Mouse (Mus musculus) cerebellum, adult (tissue): ENCODE results near the gene Stac3.

Experiments used
- ATAC-seq: cut with Nextera tagmentation; 2 replicates; pipeline ENCODE4 v1.9.2; 2017; ENCODE audit warnings: mild to moderate bottlenecking, moderate library complexity, mixed read lengths; ENCODE audit not compliant: insufficient number of reproducible peaks, low FRiP score, low TSS enrichment

Stac3 gene

DNA sequence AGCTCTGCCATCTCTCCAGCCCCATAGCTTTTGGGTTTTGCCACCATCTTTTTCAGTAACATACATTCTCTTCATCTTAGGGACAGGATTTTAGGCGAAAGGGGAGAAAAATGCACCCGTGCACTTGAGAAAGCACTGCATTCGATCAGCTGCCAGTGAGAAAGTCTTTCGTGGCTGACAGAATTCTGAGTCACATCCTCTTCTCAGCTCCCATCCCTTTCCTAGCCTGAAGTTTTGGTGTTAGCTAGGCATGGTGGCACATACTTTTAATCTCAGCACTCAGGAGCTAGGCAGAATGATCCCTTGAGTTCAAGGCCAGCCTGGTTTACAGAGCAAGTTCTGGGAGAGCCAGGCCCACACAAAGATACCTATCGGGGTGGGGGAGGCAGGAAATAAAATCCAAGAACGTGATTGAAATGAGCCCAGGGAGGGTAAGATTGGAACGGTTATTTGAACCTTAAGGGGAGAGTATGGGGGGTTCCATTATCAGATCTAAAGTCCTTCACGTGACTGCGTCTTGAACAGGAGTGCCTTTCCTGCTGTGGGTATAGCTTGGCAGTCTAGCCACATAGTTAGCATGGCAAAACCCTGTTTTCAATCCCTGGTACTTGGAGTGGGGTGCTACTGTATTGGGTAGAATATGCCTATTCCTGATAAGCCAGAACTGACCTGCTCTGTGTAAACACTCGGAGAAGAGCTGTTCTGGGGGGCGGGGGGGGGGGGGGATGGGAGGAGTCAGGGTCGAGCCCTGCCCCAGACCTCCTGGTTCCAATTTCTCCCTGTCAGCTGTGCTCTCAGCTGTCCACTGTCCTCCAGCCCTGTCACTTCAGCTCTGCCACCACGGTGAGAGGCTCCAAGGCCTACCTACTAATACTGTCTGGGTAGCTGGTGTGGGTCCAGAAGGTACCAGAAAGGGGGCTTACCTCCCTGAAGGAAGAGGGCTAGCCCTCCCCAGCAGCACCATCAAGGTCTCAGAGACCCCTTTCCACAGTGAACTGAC, at the start of gene Stac3:
Gene Stac3 (plus strand): TSS at position 793 of the 1,000 bp plus-strand sequence.
- no peak for ATAC-seq

DNA sequence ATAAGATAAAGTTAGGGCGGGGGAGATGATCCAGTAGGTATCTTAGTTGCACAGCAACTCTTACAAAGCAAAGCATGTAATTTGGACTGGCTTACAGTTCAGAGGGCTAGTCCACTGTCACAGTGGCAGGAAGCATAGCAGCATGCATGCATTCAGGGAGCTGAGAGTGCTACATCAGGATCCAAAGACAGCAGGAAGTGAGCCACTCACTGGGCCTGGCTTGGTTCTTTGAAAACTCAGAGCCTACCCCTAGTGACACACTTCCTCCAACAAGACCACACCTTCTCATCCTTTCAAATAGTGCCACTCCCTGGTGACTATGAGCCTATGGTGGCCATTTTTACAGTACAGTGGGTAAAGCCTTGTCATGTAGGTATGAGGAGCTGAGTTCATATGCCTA, 47.8 kb upstream of the Stac3 start:
- no peak for ATAC-seq

DNA sequence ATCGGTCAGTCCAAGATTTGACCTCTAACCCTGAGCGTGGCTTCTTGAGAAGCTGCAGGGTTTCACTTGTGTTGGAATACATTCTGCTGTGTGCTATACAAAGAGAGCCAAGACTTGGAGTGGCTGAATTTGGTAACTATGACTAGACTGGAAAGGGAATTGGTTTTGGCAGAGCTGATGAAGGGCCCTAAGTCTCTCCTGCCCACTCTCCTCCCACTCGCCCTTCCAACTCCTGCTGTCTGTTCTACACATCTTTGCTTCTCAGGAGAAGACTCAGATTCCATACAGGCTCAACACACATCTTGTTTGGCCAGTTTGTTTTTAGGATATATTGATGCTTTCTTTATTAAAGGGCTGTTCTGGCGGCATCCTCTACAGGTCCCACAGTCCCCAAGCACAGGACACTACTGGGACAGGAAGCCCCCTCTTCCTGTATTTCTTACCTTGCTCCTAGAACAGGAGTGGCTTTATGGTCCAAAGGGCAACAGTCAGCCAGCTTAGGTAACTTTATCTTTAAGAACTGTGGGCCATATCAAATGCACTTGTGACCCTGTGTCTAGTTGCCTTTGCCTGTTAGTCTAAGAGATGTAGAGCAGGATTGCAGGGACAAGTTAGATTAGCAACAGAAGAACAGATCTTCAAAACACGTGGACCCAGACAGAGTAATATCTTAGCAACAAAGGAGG, 38.9 kb upstream of the Stac3 start:
- no peak for ATAC-seq

DNA sequence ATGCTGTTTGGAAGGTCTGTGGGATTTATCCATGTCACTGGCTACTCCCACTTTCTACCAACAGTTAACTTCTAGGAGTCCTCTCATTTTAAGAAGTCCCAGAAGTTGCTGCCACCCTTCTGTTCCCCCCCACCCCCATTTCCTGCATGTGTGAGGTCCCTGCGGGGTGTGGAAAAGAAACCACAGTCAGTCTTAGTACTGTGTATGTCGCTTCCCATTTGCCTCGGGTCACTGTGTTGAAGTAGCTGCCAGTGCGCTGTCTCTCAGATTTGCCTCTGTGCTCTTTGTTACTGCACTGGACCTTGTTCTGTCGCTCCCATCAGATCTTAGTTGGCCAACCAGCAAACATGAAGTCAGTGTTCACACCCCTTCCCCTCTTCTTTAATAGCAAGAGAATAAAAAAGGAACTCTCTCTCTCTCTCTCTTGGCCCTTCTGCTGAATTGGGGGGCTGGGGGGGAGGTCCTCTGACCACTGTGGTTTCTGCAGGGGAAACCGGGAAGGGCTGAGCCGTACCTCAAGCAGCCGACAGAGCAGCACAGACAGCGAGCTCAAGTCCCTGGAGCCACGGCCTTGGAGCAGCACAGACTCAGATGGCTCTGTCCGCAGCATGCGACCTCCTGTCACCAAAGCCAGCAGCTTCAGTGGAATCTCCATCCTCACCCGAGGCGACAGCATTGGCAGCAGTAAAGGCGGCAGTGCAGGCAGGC, 30.1 kb upstream of the Stac3 start:
- ATAC-seq = no peak

DNA sequence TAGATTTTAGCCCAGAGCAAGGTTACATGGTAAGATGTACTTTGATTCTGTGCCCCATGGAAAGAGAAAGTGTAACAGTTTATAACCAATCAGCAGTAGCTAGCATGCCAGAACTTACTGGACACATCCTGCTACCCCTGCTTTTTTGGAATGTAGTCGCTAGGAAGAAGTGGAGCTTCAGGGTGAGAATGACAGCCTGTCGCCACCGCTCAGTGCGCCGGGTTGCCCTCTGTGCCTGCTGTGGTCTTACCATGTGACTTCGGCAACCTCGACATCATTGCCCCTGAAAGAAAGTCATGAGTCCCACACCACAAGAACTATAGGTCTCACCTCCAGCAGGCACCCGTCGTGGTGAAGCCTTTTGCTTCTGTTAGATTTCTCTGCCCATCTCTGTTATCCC, 28.8 kb upstream of the Stac3 start:
- no peak for ATAC-seq

DNA sequence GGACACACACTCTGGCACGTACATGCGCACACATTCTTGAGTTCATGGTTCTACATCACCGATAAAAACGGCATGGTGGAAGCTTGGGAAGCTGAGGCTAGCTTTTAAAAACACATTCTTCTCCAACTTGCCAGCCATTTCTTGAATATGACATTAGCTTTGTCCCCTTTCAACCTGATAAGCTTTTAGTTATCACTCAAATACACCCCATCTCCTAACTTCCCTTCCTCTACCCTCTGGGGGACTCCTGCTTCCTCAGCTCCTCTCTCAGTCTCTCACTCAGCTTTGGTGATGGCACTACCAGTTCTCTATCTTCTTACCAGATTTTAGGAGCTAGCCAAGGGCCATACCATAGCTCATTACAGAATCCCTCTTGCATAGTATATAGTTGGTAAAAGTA, 26.3 kb upstream of the Stac3 start:
- no peak for ATAC-seq

DNA sequence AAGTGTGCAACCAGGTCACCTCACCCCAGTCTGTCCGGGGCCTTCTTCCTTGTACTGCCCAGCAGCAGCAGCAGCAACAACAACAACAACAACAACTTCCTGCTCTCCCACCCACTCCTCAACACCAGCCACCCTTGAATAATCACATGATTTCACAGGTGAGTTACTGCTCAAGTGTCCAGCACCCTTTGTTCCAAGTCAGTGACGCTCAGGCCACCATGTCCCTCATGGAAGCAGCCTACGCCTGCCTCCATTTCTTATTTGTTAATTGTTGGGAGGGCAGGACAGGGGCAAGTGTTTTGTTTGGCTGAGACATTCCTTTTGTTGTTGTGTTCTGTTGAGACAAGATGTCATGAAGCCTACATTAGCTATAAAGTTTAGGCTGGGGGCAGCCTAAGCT, 24.9 kb upstream of the Stac3 start:
- ATAC-seq = no peak

DNA sequence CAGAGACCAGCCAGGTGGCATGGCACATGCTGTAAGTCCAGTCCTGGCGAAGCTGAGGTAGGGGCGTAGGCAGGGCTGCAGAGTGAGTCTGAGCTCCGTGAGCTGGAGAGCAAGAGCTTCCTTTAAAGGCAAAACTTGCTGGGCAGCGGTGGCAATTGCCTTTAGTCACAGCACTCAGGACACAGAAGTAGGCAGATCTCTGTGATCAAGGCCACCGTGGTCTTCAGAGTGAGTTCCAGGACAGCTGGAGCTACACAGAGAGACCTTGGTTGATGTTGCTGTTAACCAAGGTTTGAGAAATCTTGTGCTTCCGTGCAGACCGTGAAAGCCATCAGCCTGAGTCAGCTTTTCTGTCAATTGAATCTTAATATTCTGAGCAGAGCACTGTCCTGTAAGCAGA, 24.2 kb upstream of the Stac3 start:
- ATAC-seq = no peak

DNA sequence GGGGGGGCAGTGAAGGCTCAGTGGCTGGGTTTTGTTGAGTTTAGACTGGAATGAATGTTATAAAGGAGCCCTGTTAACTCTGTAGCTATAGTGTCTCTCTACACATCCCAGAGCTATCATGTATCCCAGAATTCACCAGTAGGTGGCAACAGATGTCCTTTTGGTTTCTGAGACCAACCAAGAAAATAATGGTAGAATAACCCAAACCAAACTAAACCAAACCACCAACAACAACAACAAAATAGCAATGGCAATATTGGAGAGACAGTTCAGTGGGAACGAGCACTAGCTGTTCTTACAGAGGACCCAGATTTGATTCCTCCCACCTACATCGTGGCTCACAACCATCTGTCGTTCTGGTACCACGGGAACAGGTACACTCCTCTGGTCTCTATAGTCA, 22.4 kb upstream of the Stac3 start:
- no peak for ATAC-seq

DNA sequence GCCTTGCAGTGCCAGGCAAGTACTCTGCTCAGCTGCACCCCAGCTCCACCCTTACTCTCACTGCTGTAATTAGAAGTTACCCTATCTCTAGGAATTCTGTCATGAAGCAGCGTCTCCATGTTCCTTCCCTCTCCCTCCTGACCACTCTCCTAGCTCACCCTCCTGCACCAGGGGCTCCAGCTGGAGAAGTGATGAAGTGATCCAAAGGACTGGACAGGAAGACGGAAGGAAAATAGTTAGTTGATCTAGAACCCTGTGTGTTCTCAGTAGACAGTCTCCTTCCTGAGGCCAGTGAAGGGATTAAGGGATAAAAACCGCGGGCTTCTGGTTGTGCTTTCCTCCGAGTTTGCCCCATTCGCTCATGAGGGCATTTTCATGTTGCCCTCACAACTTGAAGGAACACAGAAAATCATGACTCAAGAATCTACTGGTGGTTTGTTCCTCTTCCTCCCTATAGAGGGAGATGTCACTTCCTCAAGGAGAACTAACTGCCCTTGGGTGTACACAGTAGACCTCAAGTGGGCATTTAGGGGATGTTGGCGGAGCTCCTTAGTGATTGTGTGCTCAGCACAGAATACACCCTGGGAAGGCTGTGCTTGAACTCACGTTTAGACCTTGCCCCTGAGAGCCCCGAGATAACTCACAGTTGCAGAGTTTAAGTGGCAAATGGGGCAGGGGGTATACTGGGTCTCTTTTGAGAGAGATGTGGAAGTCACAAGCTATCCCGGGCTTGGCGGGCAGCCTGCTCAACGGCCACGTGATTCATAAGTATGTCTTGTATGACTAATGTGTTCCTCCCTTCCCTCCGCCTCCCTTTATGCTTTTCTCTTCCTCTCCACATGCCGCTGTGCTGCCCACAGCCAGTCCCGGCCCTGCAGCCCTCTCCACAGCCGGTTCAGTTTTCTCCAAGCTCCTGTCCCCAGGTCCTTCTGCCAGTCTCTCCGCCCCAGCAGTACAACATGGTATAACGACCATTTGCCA, 20.4 kb upstream of the Stac3 start:
- no peak for ATAC-seq

DNA sequence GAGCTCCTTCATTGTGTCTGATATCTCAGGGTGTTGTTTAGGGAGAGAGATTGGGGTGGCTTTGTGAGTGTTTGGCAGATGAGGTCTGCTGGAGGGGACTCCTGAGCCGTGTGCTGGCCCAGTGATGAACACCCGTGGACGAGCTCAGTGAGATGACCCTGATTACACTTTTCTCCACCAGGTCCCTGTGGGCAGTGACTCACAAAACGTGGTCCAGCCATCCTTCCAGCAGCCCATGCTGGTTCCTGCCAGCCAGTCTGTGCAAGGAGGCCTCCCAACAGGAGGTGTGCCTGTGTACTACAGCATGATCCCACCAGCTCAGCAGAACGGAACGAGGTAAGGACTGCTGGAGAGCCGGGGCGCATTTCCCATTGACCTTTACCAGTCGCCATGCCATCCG, 16.3 kb upstream of the Stac3 start:
- ATAC-seq = no peak

DNA sequence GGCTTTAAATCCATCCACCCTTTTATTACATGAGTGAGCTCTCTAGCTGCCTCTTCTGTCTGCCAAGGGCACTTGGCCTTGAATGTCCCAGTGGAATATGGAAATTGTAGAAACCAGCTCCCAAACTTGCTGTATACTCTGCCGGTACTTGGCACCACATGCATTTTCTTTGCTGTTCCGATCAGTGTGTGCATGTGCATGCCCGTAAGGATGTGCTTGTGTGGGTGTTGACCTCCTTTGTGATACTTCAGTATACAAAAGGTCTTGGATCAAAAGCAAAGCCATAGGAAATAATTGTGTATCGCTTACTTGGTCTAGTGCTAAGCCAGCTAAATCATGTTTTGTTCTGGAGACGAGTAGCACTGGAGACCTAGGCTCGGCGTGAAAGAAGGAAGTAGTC, 12.6 kb upstream of the Stac3 start:
- ATAC-seq = no peak

DNA sequence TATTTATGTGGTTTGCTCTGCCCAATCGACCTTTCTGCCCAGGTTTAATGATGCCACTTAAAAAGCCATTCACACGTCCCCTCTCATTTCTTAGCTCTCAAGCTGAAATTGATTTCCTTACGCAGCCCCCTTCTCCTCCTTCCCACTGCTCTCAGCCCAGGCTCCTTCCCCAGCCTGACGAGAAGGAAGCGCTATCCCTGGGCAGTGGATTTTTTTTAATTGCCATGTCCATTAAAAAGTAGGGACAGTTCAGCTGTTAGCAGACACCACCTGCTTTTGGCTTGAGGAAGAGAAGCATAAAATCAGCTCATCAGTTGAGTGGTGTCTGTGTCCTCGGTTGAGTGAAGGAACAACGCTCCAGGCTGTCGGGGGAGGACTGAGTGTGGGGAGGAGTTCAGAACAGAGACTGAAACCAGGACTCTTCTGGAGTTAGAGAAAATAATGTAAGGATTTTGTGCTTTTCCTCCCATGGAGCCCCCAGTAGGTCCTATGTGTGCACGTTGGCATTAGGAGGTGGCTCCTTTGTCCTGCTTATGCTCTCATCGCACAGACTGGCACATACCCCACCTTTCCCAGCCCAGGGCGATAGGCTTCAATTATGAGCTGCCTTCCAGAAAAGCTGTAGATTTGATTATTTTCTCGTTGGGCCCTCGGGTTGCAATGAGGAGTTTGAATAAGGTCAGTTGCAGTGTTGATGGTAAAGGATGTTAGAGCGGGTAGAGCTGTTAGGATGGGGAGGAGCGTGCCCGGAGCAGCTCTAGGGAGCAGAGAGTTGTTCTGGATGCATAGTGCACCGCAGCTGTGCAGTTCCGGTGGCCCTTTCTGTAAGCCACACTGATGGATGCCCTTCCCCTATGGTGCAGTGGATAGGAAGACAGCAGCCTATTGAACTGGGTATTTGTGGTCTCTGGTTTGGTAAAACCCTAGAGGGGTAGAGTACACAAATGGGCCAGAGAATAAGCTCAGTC, 11.0 kb upstream of the Stac3 start:
- ATAC-seq = peak; percentile 7; the same call in 1 of the 2 replicates

DNA sequence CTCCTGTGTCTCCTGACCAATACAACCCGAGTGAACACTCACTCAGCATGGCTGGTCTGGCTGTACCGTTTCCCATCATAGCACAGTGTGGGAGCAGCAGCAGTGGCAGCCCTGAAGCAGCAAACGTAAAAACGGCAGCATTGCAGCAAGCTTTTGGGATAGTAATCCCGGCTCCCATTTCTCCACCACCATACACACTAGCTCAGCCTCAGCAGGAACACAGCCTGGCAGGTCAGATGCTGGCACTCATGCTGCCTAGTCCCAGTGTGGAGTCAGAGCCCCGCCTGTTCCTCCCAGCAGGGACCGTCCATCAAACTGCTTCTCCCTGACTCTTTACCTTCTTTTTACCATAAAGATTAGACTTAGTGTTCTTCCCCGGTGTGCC, 10.4 kb upstream of the Stac3 start:
- peak; percentile 76; the same call in 1 of the 2 replicates for ATAC-seq

DNA sequence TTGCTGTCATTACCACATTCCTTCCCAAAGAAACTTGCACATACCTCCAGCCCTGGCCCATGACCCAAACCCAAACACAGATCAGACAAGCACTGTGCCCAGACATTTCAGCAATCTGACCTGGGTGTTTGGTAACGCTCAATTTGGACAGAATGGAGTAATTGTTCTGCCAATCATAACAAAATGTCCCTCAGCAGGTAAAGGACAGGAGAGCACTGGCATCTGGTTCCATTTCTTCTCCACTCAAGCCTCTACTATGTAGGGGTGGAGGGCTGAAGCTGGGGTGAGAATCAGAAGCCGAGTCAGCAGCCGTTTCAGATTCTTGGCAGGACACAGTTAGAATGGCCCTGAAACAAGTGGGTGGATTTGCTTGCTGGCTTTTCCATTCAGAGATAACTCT, 9.4 kb upstream of the Stac3 start:
- ATAC-seq = no peak

DNA sequence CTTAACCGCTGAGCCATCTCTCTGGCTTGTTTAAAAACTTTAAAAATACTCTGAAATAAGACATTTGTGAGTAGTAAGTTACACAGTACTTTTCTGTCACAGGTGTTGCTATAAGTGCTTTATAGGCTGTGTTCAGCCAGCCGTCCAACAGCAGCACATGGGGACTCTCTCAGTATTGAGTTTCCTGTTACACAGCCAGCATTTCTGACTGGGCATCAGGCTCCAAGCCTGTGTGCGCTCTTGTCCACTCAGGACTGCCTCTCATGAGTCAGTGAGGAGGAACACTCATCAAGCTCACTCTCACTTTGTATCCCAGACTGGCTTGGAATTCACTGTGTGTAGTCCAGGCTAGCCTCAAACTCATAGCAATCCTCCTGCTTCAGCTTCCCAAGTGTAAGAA, 5.3 kb upstream of the Stac3 start:
- ATAC-seq = no peak

DNA sequence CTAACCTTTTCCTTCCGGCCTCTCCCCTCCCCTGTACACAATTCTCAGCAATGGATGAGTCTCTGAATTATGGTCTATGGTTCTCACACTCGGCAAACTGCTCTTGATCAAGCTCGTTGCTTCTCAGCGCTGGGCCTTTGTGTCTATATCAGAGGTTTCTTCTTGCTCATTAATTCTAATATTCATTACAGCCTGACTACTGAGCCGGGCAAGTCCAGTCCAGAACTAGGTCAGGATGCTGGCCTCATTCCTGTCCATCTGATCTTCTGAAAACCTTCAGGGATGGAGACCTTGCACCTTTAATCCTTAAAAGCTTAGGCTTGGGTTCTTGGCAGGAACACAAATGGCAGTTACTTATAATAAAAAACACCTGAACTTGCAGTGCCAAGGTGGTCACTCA, 2.0 kb upstream of the Stac3 start:
- ATAC-seq = no peak

DNA sequence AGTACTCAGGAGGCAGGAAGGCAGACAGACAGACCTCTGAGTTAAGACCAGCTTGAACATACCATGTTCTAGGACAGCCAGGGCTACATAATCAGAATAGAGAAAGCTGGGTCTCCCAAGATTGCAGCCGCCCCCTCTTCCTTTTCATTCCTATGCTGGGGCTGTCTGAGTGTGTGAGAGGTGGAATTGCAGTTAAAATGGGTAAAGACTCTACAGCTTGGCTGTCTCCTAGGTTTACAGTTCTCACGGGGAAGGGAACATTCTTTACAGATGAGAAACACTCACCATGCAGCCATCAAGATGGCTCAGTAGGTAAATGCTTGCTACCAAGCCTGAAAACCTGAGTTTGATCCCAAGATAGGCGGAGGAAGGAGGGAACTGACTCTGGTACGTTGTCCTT, 1.4 kb upstream of the Stac3 start:
- no peak for ATAC-seq

DNA sequence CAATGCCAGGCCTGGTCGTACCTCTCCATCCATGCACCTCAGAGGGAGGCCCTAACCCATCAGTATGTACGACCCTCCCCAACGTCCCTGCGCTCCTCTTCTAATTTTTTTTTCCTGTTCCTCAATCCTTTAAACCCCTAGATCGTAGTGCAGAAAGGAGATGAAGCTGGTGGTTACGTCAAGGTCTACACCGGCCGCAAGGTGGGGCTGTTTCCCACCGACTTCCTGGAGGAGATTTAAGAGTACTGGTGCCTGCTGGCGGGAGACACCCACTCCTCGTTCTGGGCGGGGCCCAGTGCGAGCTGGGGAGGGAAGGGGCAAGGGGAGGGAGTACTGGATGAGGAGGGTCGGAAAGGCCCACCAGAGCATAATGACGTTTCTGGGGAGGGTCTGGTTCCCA, 6.8 kb downstream of the Stac3 start:
- ATAC-seq = no peak
